Mouse (Mus musculus): ENCODE measurements around the gene Slc16a9.

The Slc16a9 gene

GRCm38 (mm10) chr10:70301190-70301589, 56.3 kb downstream of the Slc16a9 start:
- no peak for DNase-seq (ENCODE audit: low spot score in 2 of 2)

GRCm38 (mm10) chr10:70303203-70303602, 58.3 kb downstream of the Slc16a9 start:
- DNase-seq (ENCODE audit: low spot score in 2 of 2), result no peak

GRCm38 (mm10) chr10:70305683-70306082, 60.8 kb downstream of the Slc16a9 start:
- no peak for DNase-seq (ENCODE audit: low spot score in 2 of 2)

- no peak for DNase-seq (ENCODE audit: low spot score in 2 of 2)
Observed at GRCm38 (mm10) chr10:70309416-70309815, 64.5 kb downstream of the Slc16a9 start.

GRCm38 (mm10) chr10:70310646-70311045, 65.7 kb downstream of the Slc16a9 start:
- no peak for DNase-seq (ENCODE audit: low spot score in 2 of 2)

GRCm38 (mm10) chr10:70315895-70316294, 71.0 kb downstream of the Slc16a9 start:
- no peak for DNase-seq (ENCODE audit: low spot score in 2 of 2)

GRCm38 (mm10) chr10:70316856-70317255, 72.0 kb downstream of the Slc16a9 start:
- DNase-seq (ENCODE audit: low spot score in 2 of 2), result no peak

GRCm38 (mm10) chr10:70317394-70317965, 72.6 kb downstream of the Slc16a9 start:
- no peak for DNase-seq (ENCODE audit: low spot score in 2 of 2)

GRCm38 (mm10) chr10:70318630-70319029, 73.7 kb downstream of the Slc16a9 start:
- no peak for DNase-seq (ENCODE audit: low spot score in 2 of 2)

GRCm38 (mm10) chr10:70325518-70325917, 80.6 kb downstream of the Slc16a9 start:
- no peak for DNase-seq (ENCODE audit: low spot score in 2 of 2)

GRCm38 (mm10) chr10:70327331-70327730, 82.4 kb downstream of the Slc16a9 start:
- no peak for DNase-seq (ENCODE audit: low spot score in 2 of 2)

GRCm38 (mm10) chr10:70328139-70328538, 83.2 kb downstream of the Slc16a9 start:
- DNase-seq (ENCODE audit: low spot score in 2 of 2), result no peak

Data from spleen, postnatal 14 days (tissue).